In genomic region chr13:111553182-111553581, GRCm38 (mm10) we compare ENCODE assay signal across 22 mouse cellular contexts. TPM values are rescaled to one million over a fixed set of nuclear protein-coding genes. Genes with fewer than 3 reads are reported as not detected.
A peak's percentile ranks its signal among the peaks of the same experiment; 100 is the strongest.
DNase-seq lines count a peak whose midpoint lies in the region; ATAC-seq lines count a peak whose summit lies in the region.
"Had no signal": no experiment of that assay in that cellular context is flagged by ENCODE, and none has a peak within 500 bp of the region (broad histone marks: within the 10 kb centered on the region; RNA-seq: fewer than 3 reads in every experiment).

No protein-coding gene starts in this region.

- H3K4me3 ChIP-seq in liver, embryonic 16.5 days (ENCODE audit: low read depth, low read length) = no peak overlapping the region
- H3K4me3 ChIP-seq in liver, embryonic 11.5 days (ENCODE audit: low read depth, low read length) = no peak overlapping the region
- H3K4me3 ChIP-seq in forebrain, embryonic 16.5 days (replicated peaks; ENCODE audit: low read length) = no peak overlapping the region
- no peak overlapping the region for H3K4me3 ChIP-seq in hindbrain, embryonic 16.5 days (ENCODE audit: low read length)
- H3K4me3 ChIP-seq: embryonic facial prominence, embryonic 13.5 days; forebrain, embryonic 12.5 days; heart, adult 2 months; heart, embryonic 15.5 days; hindbrain, embryonic 13.5 days had no signal

- 53% methylated on average over 7 of the region's 7 CpGs for WGBS in liver, embryonic 16.5 days (ENCODE audit: insufficient replicate concordance)
- 75% methylated on average over 7 of the region's 7 CpGs for WGBS in liver, embryonic 11.5 days
- 94% methylated on average over 7 of the region's 7 CpGs for WGBS in forebrain, embryonic 16.5 days
- WGBS in hindbrain, embryonic 16.5 days = 93% methylated on average over 7 of the region's 7 CpGs

- no peak for ATAC-seq in liver, embryonic 16.5 days (ENCODE audit: low read depth)
- no peak; the same call in 1 of the 2 replicates for ATAC-seq in liver, embryonic 11.5 days (replicated peaks; ENCODE audit: low FRiP score)
- ATAC-seq in forebrain, embryonic 16.5 days = no peak
- ATAC-seq in hindbrain, embryonic 16.5 days = no peak
- ATAC-seq: forebrain, postnatal 0 days had no signal

- no peaks in the 10 kb centered on the region for H3K27me3 ChIP-seq in liver, embryonic 16.5 days (ENCODE audit: control insufficient read depth, insufficient read depth, low read depth, low read length)
- no peaks in the 10 kb centered on the region for H3K27me3 ChIP-seq in liver, embryonic 11.5 days (replicated peaks; ENCODE audit: control insufficient read depth, insufficient read depth, low read length)
- no peaks in the 10 kb centered on the region for H3K27me3 ChIP-seq in forebrain, embryonic 16.5 days (replicated peaks; ENCODE audit: control insufficient read depth, insufficient read depth, low read length)
- H3K27me3 ChIP-seq in hindbrain, embryonic 16.5 days (replicated peaks; ENCODE audit: control insufficient read depth, insufficient read depth, low read length) = no peaks in the 10 kb centered on the region
- H3K27me3 ChIP-seq: embryonic facial prominence, embryonic 13.5 days; forebrain, embryonic 12.5 days; heart, embryonic 15.5 days; hindbrain, embryonic 13.5 days had no signal

- peaks cover 59% of the 10 kb centered on the region for H3K4me1 ChIP-seq in liver, embryonic 16.5 days (ENCODE audit: control insufficient read depth, low read depth, low read length)
- H3K4me1 ChIP-seq in liver, embryonic 11.5 days (replicated peaks; ENCODE audit: control insufficient read depth, insufficient read depth, low read length) = peaks cover 18% of the 10 kb centered on the region
- no peaks in the 10 kb centered on the region for H3K4me1 ChIP-seq in forebrain, embryonic 16.5 days (replicated peaks; ENCODE audit: control insufficient read depth, insufficient read depth, low read length)
- H3K4me1 ChIP-seq in hindbrain, embryonic 16.5 days (ENCODE audit: control insufficient read depth, insufficient read depth, low read depth, low read length) = 0 out of 2 replicates have a peak, but pooled peaks cover 3% of the 10 kb centered on the region
- H3K4me1 ChIP-seq: embryonic facial prominence, embryonic 13.5 days; hindbrain, embryonic 13.5 days had no signal

- H3K4me2 ChIP-seq in liver, embryonic 16.5 days (ENCODE audit: low read depth, low read length) = no peak overlapping the region
- H3K4me2 ChIP-seq in liver, embryonic 11.5 days = no peak overlapping the region
- no peak overlapping the region for H3K4me2 ChIP-seq in forebrain, embryonic 16.5 days (ENCODE audit: low read length)
- no peak overlapping the region for H3K4me2 ChIP-seq in hindbrain, embryonic 16.5 days (ENCODE audit: low read length)
- H3K4me2 ChIP-seq: embryonic facial prominence, embryonic 13.5 days; forebrain, embryonic 12.5 days; heart, embryonic 11.5 days; heart, embryonic 15.5 days; hindbrain, embryonic 13.5 days had no signal

- no peak for DNase-seq in liver, embryonic 11.5 days (ENCODE audit: low spot score)
- peak; percentile 94 for DNase-seq in ES-CJ7 (ENCODE audit: low read depth, low spot score)
- peak; percentile 86 for DNase-seq in ZHBTc4 (ENCODE audit: low read depth, low spot score)
- DNase-seq in right cerebral cortex, postnatal 4 days = no peak
- DNase-seq: adrenal gland, postnatal 10 days; cerebellum, adult 11-12 months; cerebellum, adult 9-10 months; cerebellum, postnatal 36 days; forebrain, postnatal 0 days; gastrocnemius, postnatal 14 days; heart, adult 2 months; heart, postnatal 14 days had no signal

- no peak overlapping the region for H3K9ac ChIP-seq in liver, embryonic 16.5 days (ENCODE audit: low read depth, low read length)
- no peak overlapping the region for H3K9ac ChIP-seq in liver, embryonic 11.5 days (ENCODE audit: low read depth, low read length)
- H3K9ac ChIP-seq in forebrain, embryonic 16.5 days (replicated peaks; ENCODE audit: low read depth, low read length) = no peak overlapping the region
- H3K9ac ChIP-seq in hindbrain, embryonic 16.5 days (ENCODE audit: low read depth, low read length) = no peak overlapping the region
- H3K9ac ChIP-seq: embryonic facial prominence, embryonic 13.5 days; forebrain, embryonic 12.5 days; forebrain, postnatal 0 days; heart, embryonic 15.5 days; hindbrain, embryonic 13.5 days had no signal

- no peaks in the 10 kb centered on the region; the same call in 1 of the 2 replicates for H3K9me3 ChIP-seq in liver, embryonic 16.5 days (replicated peaks; ENCODE audit: control insufficient read depth, low read length)
- no peaks in the 10 kb centered on the region for H3K9me3 ChIP-seq in liver, embryonic 11.5 days (ENCODE audit: control insufficient read depth, low read length)
- 0 out of 2 replicates have a peak, but pooled peaks cover 2% of the 10 kb centered on the region for H3K9me3 ChIP-seq in forebrain, embryonic 16.5 days (ENCODE audit: control insufficient read depth, low read length)
- H3K9me3 ChIP-seq in hindbrain, embryonic 16.5 days (ENCODE audit: control insufficient read depth, low read length) = no peaks in the 10 kb centered on the region
- H3K9me3 ChIP-seq: embryonic facial prominence, embryonic 13.5 days; forebrain, embryonic 12.5 days; heart, embryonic 15.5 days; hindbrain, embryonic 13.5 days had no signal

- H3K36me3 ChIP-seq in liver, embryonic 16.5 days (ENCODE audit: control insufficient read depth, insufficient read depth) = no peaks in the 10 kb centered on the region
- no peaks in the 10 kb centered on the region for H3K36me3 ChIP-seq in liver, embryonic 11.5 days (ENCODE audit: control insufficient read depth, insufficient read depth, low read length)
- no peaks in the 10 kb centered on the region for H3K36me3 ChIP-seq in forebrain, embryonic 16.5 days (ENCODE audit: control insufficient read depth, insufficient read depth)
- H3K36me3 ChIP-seq in hindbrain, embryonic 16.5 days (ENCODE audit: control insufficient read depth, insufficient read depth, low read length) = no peaks in the 10 kb centered on the region
- H3K36me3 ChIP-seq: embryonic facial prominence, embryonic 13.5 days; forebrain, embryonic 12.5 days; heart, embryonic 15.5 days; hindbrain, embryonic 13.5 days had no signal

- 0 out of 2 replicates have a peak overlapping the region, but pooled peaks have one; percentile 2 for H3K27ac ChIP-seq in liver, embryonic 16.5 days (ENCODE audit: low read length)
- no peak overlapping the region for H3K27ac ChIP-seq in liver, embryonic 11.5 days (ENCODE audit: low read depth, low read length)
- H3K27ac ChIP-seq in forebrain, embryonic 16.5 days (ENCODE audit: low read length) = no peak overlapping the region
- no peak overlapping the region for H3K27ac ChIP-seq in hindbrain, embryonic 16.5 days (ENCODE audit: low read depth, low read length)
- H3K27ac ChIP-seq: embryonic facial prominence, embryonic 13.5 days; forebrain, embryonic 12.5 days; heart, adult 2 months; heart, embryonic 15.5 days; hindbrain, embryonic 13.5 days had no signal

RNA-seq across cellular contexts. Expression of gene Gm49496, which starts 3.4 kb away (rescaled TPM):
- not detected in 2 replicates for polyA plus RNA-seq in liver, embryonic 16.5 days (2015; fragmentation: Nextera tagmentation; extraction: Ambion mirVana)
- polyA plus RNA-seq in liver, embryonic 11.5 days (2014; fragmentation: Nextera tagmentation; extraction: Ambion mirVana) = not detected in 2 replicates
- not detected in 2 replicates for polyA plus RNA-seq in forebrain, embryonic 16.5 days (2015; fragmentation: Nextera tagmentation; extraction: Ambion mirVana)
- not detected in 2 replicates for polyA plus RNA-seq in hindbrain, embryonic 16.5 days (2015; fragmentation: Nextera tagmentation; extraction: Ambion mirVana)
- polyA plus RNA-seq: brain, embryonic 14.5 days; embryonic facial prominence, embryonic 13.5 days; forebrain, embryonic 12.5 days; forebrain, postnatal 0 days; gonadal fat pad, adult 2 months; heart, adult 2 months; heart, embryonic 11.5 days; heart, embryonic 15.5 days; hindbrain, embryonic 13.5 days had no signal

RNA-seq across cellular contexts. Expression of gene Gm10198, which starts 39.4 kb away (rescaled TPM):
- not detected in 2 replicates for polyA plus RNA-seq in liver, embryonic 16.5 days (2015; fragmentation: Nextera tagmentation; extraction: Ambion mirVana)
- not detected in 2 replicates for polyA plus RNA-seq in liver, embryonic 11.5 days (2014; fragmentation: Nextera tagmentation; extraction: Ambion mirVana)
- not detected in 2 replicates for polyA plus RNA-seq in forebrain, embryonic 16.5 days (2015; fragmentation: Nextera tagmentation; extraction: Ambion mirVana)
- not detected in 2 replicates for polyA plus RNA-seq in hindbrain, embryonic 16.5 days (2015; fragmentation: Nextera tagmentation; extraction: Ambion mirVana)
- polyA plus RNA-seq: brain, embryonic 14.5 days; embryonic facial prominence, embryonic 13.5 days; forebrain, embryonic 12.5 days; forebrain, postnatal 0 days; gonadal fat pad, adult 2 months; heart, adult 2 months; heart, embryonic 11.5 days; heart, embryonic 15.5 days; hindbrain, embryonic 13.5 days had no signal

Comparison
In these comparisons a context has a peak if more than half of its experiments do, and no peak if none do; other contexts are left out.
1. DNase-seq: peak in ES-CJ7 (single experiment) and ZHBTc4 (single experiment); none in liver, embryonic 11.5 days (single experiment) and right cerebral cortex, postnatal 4 days (single experiment).